Mouse (Mus musculus) 416B (cell line): ENCODE results near the gene Pcsk1n.
"Not testable (repeated sequence)": the region's sequence is repeated elsewhere in the genome, so short reads cannot be mapped to it uniquely, and the experiment has no call there.

Experiments used
- DNase-seq: peaks from one replicate; pipeline ENCODE4 v3.0.0; 2011; ENCODE audit warnings: low read depth

Pcsk1n gene

GRCm38 (mm10) chrX:7919601-7920383 lies at the start of gene Pcsk1n:
Gene Pcsk1n, plus strand, starts transcription at chrX:7919822.
- DNase-seq, result no peak

DNA sequence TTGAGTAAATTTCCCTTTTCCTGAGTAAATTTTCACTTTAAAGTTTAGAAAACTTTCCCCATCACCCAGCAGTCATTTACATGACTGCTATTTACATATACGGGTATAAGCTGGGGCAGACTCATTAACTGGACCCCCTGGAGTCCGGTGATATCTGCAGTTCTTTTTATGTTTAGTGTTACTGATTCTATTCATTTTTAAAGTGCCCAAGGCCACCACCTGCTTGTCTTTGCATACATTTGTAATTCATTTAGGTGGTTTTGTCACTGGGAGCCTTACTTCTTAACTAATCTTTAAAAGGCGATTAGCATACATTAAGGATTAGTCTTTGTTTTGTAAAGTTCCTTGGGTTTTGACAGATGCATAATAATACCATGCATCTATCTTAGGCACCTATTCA lies 49.8 kb upstream of the Pcsk1n start:
- DNase-seq, result no peak

- DNase-seq, result peak; percentile 92
These were observed 41.6 kb upstream of the Pcsk1n start, which contains the start of gene Pim2 for GRCm38 (mm10) chrX:7878007-7878419. Gene Pim2, plus strand, starts transcription at chrX:7878262.

DNA sequence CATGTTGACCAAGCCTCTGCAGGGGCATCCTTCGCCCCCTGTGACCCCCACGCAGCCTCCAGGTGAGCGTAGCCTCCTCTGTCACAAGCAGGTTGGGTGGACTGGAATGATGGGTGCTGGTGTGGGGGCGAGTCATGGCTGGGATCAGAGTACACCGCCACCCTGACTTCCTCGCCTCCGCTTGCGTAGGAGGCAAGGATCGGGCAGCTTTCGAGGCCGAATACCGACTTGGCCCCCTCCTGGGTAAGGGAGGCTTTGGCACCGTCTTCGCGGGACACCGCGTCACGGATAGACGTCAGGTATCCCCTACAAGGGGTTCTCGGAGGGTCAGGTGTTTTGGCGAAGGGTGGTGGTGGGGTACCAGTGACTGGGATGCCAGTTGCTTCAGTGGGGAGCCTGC lies 41.1 kb upstream of the Pcsk1n start:
- DNase-seq, result no peak

- DNase-seq, result peak; percentile 91
These were observed 39.8 kb upstream of the Pcsk1n start for GRCm38 (mm10) chrX:7879819-7880218.

GRCm38 (mm10) chrX:7883841-7884567 lies 35.6 kb upstream of the Pcsk1n start, which contains the start of gene Slc35a2:
Gene Slc35a2, plus strand, starts transcription at chrX:7884028.
- peak; percentile 95 for DNase-seq

DNA sequence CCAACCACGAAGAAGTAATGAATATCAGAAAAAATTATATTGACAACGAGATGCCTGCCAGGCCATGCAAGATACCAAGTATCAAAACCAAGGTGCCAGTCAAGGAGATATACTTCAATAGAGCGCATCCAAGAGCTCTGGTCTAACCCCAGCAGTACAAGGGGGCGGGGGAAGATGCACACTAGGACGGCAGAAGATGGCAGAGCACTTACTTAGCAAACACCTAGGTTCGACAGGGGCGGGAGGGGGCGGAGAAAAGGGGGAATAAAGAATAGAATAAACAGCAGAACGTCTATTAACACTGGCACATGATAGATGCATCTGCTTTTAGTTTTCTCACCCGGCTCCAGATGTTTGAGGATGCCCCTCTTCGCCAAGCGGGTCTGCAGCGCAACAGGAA lies 21.4 kb upstream of the Pcsk1n start:
- peak; percentile 21 for DNase-seq

- peak; percentile 98 for DNase-seq
These were observed 20.4 kb upstream of the Pcsk1n start, which contains the start of the genes Pqbp1 and Timm17b for GRCm38 (mm10) chrX:7898880-7899874. Gene Pqbp1, minus strand, starts transcription at chrX:7899269. Gene Timm17b, plus strand, starts transcription at chrX:7899357.

DNA sequence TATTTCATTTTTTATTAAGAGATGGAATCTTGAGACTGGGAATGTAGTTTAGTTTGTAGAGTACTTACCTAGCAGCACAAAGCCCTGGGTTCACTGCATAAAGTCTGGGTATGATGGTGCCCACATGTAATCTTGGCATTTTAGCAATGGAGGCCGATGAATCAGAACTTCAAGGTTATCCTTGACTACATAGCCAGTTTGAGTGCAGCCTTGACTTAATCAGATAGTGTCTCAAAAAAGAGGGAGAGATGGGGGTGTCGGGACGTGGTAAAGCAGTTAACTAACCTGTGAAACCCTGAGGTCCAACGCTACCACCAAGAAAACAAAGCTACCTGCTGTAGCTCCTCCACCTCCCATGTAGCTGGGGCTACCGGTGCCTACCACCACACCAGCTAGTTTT lies 15.2 kb upstream of the Pcsk1n start:
- DNase-seq, result no peak

DNA sequence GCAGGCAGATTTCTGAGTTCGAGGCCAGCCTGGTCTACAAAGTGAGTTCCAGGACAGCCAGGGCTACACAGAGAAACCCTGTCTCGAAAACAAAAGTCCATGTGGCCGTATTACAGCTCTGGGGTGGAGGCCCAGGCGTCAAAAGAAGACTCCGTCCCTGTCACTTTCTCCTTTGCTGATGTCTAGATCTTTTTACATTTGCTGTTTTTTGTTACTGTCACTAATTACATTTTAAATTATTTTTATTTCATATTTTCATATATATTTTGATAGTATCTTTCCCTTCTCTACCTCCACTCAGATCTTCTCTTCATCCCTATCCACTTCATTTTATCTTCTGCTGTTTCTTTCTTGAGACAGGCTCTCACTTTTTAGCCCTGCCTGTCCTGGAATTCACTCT lies 11.9 kb upstream of the Pcsk1n start, which contains the start of gene Gm10491:
Gene Gm10491 (minus strand): TSS at position 101 of the 400 bp plus-strand sequence.
- no peak for DNase-seq

DNA sequence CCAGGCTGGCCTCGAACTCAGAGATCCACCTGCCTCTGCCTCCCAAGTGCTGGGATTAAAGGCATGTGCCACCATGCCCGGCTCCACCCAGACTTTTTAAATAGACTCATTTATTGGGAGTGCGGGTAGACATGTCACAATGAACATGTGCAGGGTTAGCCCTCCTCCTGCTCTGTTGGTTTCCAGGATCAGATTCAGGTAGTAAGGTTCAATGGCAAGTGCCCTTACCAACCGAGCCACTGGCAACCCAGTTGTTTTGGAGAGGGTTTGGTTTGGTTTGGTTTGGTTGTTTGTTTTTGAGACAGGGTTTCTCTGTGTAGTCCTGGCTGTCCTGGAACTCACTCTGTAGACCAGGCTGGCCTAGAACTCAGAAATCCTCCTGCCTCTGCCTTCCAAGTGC lies 10.4 kb upstream of the Pcsk1n start, which contains the start of gene Gm10490:
Gene Gm10490 (plus strand): TSS at position 301 of the 400 bp plus-strand sequence.
- DNase-seq, result not testable (repeated sequence)

DNA sequence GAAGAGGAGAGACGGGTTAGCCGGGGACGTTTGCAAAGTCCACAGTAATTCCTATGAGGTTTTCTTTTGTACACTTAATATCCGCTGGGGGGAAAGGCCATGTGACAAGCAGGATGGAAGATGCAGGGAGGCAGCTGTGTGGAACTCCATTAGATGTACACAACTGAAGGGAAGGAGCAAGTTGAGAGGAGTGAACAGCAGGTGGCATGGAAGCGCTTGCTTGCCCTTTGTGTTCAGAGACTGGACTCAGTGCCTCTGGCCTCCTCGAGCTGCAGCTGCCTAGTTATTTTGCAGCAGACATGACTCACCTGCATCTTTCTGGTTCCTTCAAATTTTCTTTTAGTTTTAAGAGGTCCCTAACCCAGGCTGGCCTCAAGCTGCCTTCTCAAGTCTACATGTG lies 9.1 kb upstream of the Pcsk1n start:
- DNase-seq, result peak; percentile 5

DNA sequence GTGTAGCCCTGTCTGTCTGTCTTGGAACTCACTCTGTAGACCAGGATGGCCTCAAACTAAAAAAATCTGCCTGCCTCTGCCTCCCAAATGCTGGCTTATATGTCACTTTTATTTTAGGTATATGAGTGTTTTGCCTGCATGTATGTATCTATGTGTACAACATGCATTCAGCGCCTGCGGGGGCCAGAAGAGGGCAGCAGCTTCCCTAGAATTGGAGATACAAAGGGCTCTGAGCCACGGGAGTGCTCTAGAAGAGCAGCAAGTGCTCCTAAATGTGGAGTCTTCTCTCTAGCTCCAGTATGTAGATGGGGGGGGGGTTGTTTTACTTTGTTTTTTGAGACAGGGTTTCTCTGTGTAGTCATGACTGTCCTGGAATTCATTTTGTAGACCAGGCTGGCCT lies 4.0 kb upstream of the Pcsk1n start:
- DNase-seq, result peak; percentile 36

GRCm38 (mm10) chrX:7917960-7918359 lies 1.7 kb upstream of the Pcsk1n start:
- DNase-seq, result peak; percentile 7

GRCm38 (mm10) chrX:7922032-7922431 lies 2.4 kb downstream of the Pcsk1n start:
- DNase-seq, result no peak

GRCm38 (mm10) chrX:7926266-7926665 lies 6.6 kb downstream of the Pcsk1n start:
- no peak for DNase-seq

DNA sequence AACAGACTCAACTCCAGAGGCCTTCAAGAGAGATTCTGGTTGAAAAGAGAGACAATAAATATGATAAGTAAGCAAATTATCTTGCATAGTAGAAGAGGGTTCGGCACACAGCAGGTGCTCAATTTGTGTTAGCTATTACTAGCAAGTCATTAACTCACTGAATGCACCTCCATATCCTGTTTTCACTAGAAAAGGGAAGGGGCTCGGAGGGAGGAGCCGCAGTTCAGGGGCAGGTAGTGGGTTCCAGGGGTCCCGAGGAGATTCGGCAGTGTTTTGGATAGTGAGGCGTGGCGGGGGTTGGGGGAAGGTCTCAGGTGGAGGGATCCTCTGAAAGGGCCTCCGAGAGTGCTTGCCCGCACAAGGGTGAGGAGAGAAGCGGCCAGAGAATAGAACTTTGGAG lies 7.5 kb downstream of the Pcsk1n start:
- no peak for DNase-seq

DNA sequence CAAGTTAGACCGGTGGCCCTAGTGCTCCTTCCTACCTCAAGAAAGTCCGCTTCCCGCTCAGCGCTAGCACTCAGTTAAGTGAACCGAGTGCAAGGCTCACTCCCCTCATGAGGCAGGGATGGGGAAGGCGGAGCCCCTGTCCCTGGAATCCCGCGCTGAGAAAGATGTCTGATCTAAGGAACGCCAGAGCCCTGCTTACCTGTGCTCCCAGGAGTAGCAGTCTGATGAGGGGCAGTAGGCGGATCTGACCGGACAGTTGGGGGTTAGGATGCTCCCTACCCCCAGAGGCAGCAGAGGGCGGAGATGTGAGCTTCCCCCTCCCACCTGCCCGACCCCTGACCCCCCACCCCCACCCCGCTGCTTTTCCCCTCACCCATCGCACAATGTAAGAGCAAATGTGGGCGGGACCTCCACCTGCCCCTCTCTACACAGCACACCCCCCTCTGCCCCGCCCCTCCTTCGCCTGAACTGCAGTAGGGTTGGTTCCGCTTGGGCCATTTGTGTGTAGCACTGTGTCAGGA lies 8.7 kb downstream of the Pcsk1n start, which contains the start of gene Eras:
Gene Eras (minus strand): TSS at position 338 of the 521 bp plus-strand sequence.
- DNase-seq, result no peak

DNA sequence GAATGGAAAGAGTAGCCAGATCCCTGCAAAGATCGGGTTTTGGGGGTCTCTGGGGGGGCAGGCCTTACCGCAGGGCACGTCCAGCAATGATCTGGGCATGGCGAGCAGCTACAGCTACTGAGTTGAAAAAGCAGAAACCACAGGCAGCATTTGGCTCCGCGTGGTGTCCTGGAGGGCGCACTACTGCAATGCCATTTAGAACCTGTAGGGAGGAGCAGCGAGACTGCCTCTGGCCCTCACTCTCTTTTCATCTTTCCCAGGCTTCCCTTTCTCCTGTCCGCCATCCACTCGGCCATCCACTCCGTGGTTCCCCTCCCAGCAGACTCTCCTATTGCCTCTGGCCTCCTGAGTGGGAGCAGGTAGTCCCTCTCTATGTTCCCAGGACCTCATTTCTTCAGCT lies 17.3 kb downstream of the Pcsk1n start:
- DNase-seq, result peak; percentile 9

GRCm38 (mm10) chrX:7937667-7938066 lies 18.0 kb downstream of the Pcsk1n start:
- DNase-seq, result peak; percentile 6

DNA sequence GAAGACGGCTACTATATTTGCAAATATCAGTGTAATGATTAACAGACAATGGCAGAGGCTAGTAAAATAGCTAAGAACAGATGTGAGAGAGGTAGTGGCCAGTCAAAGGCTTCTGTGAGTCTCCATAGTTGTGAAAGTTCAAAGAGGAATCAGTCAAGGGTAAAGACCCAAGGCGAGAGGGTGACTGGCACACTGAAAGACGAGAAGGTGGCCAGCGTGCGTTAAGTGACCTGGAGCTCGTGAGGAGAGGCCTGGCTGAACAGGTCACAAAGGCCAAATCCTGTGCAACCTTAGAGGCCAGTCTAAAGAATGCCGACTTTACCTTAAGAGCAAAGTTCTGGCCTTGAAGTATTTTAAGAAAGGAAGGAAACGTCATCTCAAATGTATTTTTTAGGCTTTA lies 26.0 kb downstream of the Pcsk1n start:
- DNase-seq, result no peak
